Mouse (Mus musculus) hindbrain, embryonic 10.5 days (tissue): Measurements from ENCODE around the gene Cdkn2c. TPM values are rescaled to one million over a fixed set of nuclear protein-coding genes. Genes with fewer than 3 reads are reported as not detected.
A peak's percentile ranks its signal among the peaks of the same experiment; 100 is the strongest.

Experiments used
- DNase-seq: peaks from one replicate; pipeline ENCODE4 v3.0.0-alpha.2; 2017; ENCODE audit warnings: low spot score
- H3K27ac ChIP-seq: fragments of 300-500 bp; sonication (generic); 2 replicates; pipeline ENCODE4 v1.5.1; 2016; ENCODE audit warnings: mild to moderate bottlenecking, moderate library complexity
- H3K27me3 ChIP-seq: fragments of 300-500 bp; sonication (generic); 2 replicates; pipeline ENCODE4 v1.6.1; 2016; ENCODE audit warnings: mild to moderate bottlenecking; ENCODE audit not compliant: poor library complexity, insufficient read depth, severe bottlenecking
- H3K36me3 ChIP-seq: fragments of 300-500 bp; sonication (generic); 2 replicates; pipeline ENCODE4 v1.6.1; 2016; ENCODE audit warnings: mild to moderate bottlenecking, moderate library complexity
- H3K4me1 ChIP-seq: fragments of 300-500 bp; sonication (generic); replicated peaks from 2 replicates; pipeline ENCODE4 v1.6.1; 2016; ENCODE audit warnings: mild to moderate bottlenecking
- H3K4me3 ChIP-seq: fragments of 300-500 bp; sonication (generic); 2 replicates; pipeline ENCODE4 v1.5.1; 2016; ENCODE audit warnings: mild to moderate bottlenecking, moderate library complexity
- H3K9me3 ChIP-seq: fragments of 300-500 bp; sonication (generic); 2 replicates; pipeline ENCODE4 v1.6.1; 2016; ENCODE audit warnings: mild to moderate bottlenecking, moderate library complexity
- WGBS: fragments of 180-500 bp; shearing (Covaris S2); methylation state at CpG from one replicate; pipeline ENCODE4 v1.1.7; 2016; 5-methylcytosine and 5-hydroxymethylcytosine counted together
- polyA plus RNA-seq: library from polyadenylated mRNA; unstranded; fragments of >200 nt; fragmentation: Nextera tagmentation; extraction: Ambion mirVana; gene quantifications from 2 replicates; pipeline ENCODE4 v1.2.1, GENCODE M21; 2016

The Cdkn2c gene
- polyA plus RNA-seq, 1 experiment from 2014 or later, result 4.2 TPM

DNA sequence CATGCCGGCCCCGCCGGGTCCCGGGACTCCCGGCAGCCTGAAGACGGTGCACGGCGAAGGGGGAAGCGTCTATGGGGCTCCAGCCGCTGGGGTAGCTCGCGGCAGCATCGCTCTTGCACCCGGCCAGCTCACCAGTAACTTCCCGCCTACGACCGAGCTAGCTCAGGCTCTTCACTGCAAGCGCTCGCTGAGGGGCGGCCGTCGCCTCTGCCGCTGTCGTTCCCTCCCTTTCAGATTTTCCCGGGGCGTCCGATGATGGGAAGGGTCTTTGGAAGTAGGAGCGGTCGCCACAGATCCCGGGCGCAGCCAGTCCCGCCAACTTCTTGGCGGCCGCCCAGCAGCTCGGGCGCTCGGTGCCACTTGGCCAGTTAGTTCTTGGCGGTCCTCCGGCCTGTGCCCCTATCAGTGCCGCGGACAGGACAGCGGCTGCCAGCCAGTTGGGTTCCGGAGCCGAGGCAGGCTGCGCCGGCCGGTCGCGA lies 968 bp downstream of the Cdkn2c start:
- H3K4me1 ChIP-seq, result peaks cover 26% of the 10 kb centered on the region
- peaks cover 65% of the 10 kb centered on the region for H3K27me3 ChIP-seq
- H3K4me3 ChIP-seq, result peak overlapping the region; percentile 74
- no peaks in the 10 kb centered on the region for H3K9me3 ChIP-seq
- no peaks in the 10 kb centered on the region for H3K36me3 ChIP-seq
- H3K27ac ChIP-seq, result peak overlapping the region; percentile 95
- peak; percentile 77 for DNase-seq
- under 1% methylated on average over 49 of the region's 49 CpGs for WGBS

DNA sequence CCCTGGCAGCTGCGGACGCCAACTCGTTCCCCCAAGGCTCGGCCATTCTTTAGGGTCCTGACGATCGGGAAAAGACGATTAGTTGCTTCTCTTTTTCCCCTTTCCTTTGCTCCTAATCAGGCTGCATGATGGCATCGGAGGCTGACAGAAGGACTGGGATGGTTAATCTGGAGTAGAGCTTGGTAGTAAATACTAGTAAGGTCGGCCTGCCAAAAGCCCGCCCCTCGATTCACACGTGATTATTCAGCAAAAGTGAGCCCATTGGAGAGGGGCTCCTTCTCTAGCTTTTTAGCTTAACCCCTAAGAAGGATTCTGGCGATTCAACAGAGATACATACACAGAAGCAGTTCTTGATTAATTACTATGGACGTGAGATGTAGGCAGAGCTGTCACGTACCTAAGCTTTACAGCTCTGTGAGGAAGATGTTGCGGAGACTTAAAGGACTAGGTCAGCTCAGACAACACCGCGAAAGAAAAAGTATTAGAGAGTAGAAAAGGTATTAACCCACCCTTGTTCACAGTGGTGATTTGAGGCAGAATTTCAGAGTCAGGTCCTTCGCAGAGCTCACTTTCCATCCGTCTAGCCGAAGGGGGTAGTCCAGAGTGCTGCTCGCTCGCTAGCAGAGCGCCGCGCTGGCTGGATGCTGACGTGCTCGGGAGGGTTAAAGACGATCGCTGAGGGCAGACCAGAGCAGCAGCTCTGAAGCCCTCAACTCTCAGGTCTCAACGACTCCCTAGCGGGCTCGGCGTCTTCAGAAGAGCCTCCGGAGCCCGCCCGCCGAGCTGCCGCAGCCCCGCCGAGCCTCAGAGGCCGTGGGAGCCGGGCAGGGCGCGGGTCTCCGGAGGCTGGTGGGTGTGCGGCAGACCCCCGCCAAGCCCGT lies 1.6 kb downstream of the Cdkn2c start:
- WGBS, result under 1% methylated on average over 49 of the region's 49 CpGs
- Histone ChIP-seq H3K27me3 (peaks cover 71% of the 10 kb centered on the region), H3K36me3 (no peaks in the 10 kb centered on the region), H3K9me3 (no peaks in the 10 kb centered on the region), H3K27ac (peak overlapping the region; percentile 95), H3K4me1 (peaks cover 26% of the 10 kb centered on the region), H3K4me3 (peak overlapping the region; percentile 74)
- peak; percentile 71 for DNase-seq

DNA sequence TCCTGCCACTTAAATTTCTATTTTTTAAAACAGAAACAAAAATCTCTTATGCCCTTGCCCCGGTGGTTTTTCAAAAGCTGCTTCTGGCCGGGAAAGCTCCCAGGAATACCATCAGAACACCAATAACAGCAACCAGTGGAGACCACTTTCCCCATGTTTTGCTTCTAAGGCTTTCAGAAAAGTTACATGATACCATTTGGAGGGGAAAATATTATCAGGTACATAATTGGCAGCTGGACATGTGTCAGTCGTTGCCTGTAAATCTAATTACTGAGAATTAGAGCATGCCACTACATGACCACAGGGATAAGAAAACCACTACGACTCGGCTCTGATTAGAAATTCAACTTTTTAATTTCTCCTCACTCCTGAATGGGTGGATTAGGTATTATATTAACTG lies 2.9 kb downstream of the Cdkn2c start:
- Histone ChIP-seq H3K9me3 (no peaks in the 10 kb centered on the region), H3K4me3 (no peak overlapping the region), H3K36me3 (no peaks in the 10 kb centered on the region), H3K27me3 (peaks cover 84% of the 10 kb centered on the region), H3K27ac (no peak overlapping the region), H3K4me1 (peaks cover 26% of the 10 kb centered on the region)
- WGBS, result 10% methylated on average over 5 of the region's 5 CpGs
- DNase-seq, result no peak

DNA sequence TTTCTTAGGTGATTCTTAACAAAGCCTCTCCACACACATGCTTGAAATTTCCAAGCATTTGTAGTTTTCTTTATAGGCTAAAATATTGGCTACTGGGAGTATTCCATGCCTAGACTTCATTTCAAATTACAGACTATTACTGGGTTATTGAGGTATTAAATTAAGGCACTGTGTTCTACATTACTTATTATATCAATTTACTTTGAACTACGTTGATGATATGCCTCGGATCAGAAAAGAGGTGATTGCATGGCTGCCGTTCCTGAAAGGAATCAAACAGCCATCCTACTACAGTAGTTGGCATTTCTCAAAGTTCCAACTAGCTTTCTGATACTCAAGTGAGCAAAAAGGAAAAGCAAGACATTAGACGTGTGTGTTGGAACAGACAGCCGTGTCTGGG lies 4.7 kb downstream of the Cdkn2c start:
- no peaks in the 10 kb centered on the region for H3K36me3 ChIP-seq
- peaks cover 30% of the 10 kb centered on the region for H3K4me1 ChIP-seq
- no peaks in the 10 kb centered on the region for H3K9me3 ChIP-seq
- H3K27ac ChIP-seq, result no peak overlapping the region
- no peak for DNase-seq
- peaks cover 91% of the 10 kb centered on the region for H3K27me3 ChIP-seq
- no peak overlapping the region for H3K4me3 ChIP-seq
- 7% methylated on average over 5 of the region's 5 CpGs for WGBS

DNA sequence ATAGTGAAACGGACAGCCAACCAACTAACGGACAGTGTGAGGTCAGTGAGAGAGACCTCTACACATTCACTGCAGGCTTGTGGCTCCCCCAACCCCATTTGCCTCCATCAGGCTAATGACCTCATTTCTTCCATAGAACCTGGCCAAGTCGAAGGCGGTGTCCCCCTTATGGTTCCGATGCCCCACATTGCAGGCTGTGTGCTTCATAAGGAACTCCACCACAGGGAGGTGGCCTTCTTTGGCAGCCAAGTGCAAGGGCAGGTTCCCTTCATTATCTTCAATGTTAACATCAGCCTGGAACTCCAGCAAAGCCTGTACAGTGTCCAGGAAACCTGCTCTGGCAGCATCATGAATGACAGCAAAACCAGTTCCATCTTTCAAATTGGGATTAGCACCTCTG lies 5.8 kb downstream of the Cdkn2c start:
- Histone ChIP-seq H3K4me3 (no peak overlapping the region), H3K27ac (no peak overlapping the region), H3K4me1 (peaks cover 26% of the 10 kb centered on the region), H3K27me3 (peaks cover 99% of the 10 kb centered on the region), H3K36me3 (no peaks in the 10 kb centered on the region), H3K9me3 (no peaks in the 10 kb centered on the region)
- peak; percentile 38 for DNase-seq
- under 1% methylated on average over 5 of the region's 5 CpGs for WGBS

DNA sequence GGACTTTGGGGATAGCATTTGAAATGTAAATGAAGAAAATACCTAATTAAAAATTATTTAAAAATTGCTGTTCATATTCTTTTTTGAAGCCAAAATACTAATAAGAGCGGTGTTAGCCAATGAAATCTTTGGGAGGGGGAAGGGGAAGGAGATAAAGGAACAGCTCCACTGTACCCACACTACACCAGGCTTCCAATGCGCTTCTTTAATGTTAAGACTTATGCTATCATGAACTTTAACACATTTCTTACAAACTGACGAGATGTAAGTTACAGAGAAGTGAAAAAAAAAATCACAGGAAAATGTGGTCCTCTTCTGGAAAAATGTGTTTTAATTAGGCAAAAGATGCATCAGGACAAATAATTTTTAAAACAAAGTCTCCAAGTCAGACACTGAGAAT lies 6.4 kb downstream of the Cdkn2c start:
- H3K4me1 ChIP-seq, result peaks cover 20% of the 10 kb centered on the region
- H3K36me3 ChIP-seq, result no peaks in the 10 kb centered on the region
- DNase-seq, result no peak
- H3K9me3 ChIP-seq, result no peaks in the 10 kb centered on the region
- WGBS, result 7% methylated on average over 3 of the region's 3 CpGs
- no peak overlapping the region for H3K27ac ChIP-seq
- H3K4me3 ChIP-seq, result no peak overlapping the region
- peaks cover 100% of the 10 kb centered on the region for H3K27me3 ChIP-seq

DNA sequence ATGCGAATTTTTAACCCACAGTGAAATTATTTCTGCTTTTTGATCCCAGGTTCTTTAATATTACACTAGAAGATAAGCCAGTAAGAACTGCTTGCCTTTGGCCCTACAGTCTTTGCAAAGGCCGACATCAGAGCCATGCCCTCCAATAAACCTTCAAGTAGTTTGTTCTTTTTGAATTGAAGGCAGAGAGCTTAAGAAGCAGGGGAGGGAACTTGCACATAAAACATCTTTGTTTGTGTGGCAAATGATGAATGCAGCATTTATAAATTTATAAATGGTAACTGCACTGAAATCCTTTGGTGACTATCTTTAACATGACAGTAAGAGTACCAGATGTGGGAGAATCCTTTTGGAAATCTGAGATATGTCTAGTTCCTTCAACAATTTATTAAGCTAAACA lies 7.4 kb downstream of the Cdkn2c start:
- Histone ChIP-seq H3K4me1 (peaks cover 13% of the 10 kb centered on the region), H3K9me3 (no peaks in the 10 kb centered on the region), H3K27me3 (peaks cover 100% of the 10 kb centered on the region), H3K4me3 (no peak overlapping the region), H3K27ac (no peak overlapping the region), H3K36me3 (no peaks in the 10 kb centered on the region)
- DNase-seq, result no peak
- WGBS, result 11% methylated on average over 2 of the region's 2 CpGs

DNA sequence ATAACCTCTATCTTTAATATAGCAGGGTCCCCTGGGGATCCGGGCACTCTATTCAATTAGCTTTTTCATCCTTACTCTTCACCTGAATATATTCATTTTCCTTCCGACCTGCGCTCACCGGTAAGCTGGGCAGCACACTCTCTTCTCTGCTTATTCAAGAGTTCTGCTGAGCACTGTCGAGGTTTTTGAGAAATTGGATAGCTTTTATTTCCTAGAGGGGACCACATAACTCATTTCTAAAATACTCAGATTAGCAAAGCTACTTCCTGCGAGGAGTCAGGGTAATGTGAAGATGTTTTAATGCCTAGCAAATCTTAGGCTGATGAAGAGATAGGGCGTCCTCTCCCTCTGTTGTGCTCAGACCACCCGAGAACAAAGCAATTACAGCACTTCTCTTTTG lies 8.2 kb downstream of the Cdkn2c start:
- Histone ChIP-seq H3K4me3 (no peak overlapping the region), H3K9me3 (no peaks in the 10 kb centered on the region), H3K27me3 (peaks cover 100% of the 10 kb centered on the region), H3K36me3 (no peaks in the 10 kb centered on the region), H3K27ac (no peak overlapping the region), H3K4me1 (peaks cover 13% of the 10 kb centered on the region)
- peak; percentile 11 for DNase-seq
- WGBS, result 3% methylated on average over 8 of the region's 8 CpGs

DNA sequence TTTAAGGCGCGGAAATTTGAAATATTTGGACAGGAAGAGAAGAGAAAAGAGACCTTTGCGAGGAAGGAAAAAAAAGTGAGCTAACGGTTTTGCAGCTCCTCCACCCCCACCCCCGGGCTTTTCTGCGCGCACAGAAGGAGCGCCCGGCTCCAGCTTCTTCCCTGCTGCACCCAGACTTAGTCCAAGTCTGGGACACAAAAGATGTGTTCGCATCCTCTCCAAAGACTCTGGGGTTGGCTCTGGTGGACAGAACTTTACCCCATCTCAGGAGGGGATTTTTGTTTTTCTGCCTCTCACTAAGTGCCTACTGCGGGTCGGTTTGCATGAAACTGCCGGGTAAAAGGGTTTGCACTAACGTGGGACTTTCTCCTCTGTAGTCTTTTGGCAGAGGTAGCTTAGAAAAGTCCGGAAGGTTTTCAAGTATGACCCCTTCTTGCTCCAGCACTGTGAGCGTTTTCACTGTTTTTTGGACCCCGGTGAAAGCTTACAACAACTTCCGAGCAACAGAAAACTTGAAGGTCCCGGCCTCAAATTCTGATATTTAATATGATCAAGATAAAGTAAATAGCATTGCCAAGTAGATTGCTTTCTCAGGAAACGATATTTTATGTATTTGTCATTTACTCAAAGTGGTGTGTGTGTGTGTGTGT lies 9.0 kb downstream of the Cdkn2c start:
- 1% methylated on average over 20 of the region's 20 CpGs for WGBS
- peaks cover 13% of the 10 kb centered on the region for H3K4me1 ChIP-seq
- H3K27me3 ChIP-seq, result peaks cover 100% of the 10 kb centered on the region
- peak overlapping the region; percentile 42; the same call in 1 of the 2 replicates for H3K4me3 ChIP-seq
- no peak overlapping the region for H3K27ac ChIP-seq
- DNase-seq, result peak; percentile 47
- H3K9me3 ChIP-seq, result no peaks in the 10 kb centered on the region
- no peaks in the 10 kb centered on the region for H3K36me3 ChIP-seq

DNA sequence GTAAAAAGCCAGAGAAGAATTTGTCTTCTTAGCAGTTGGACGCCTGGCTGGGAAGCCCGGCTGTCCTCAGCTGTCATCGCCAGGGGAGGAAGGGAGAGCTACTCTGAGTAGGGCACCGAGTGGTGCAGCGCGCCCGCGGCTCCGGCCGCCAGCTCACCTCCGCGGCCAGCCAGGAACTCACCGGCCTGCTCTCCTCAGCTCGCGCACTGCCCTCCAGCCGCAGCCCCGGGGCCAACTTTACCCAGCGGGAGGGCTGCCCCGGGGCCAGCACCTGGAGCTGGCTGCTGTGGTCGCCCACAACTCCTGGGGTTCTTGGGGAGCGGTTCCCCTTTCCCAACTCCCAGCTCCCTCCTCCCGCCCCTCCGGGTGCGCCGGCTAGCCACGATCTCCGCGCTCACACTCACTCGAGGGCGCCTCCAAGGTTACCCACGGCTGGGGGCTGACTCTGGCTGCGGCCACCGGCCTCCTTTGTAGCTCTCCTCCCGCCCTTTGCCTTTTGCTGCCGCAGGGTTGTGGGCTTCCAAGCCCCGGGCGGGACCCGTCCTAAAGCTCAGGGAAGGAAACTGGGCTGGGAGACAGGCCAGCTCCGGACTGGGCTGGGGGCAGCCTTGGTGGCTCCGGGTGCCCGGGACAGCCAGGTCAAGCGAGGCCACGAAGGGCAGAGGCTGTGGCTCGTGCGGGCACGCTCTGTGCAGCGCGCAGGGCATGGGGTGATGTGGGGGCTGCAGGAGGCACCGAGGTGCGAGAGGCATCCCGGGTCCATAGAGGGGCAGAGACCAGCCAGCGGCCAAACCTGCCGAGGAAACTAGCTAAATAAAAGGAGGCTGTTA lies 9.8 kb downstream of the Cdkn2c start:
- peaks cover 13% of the 10 kb centered on the region for H3K4me1 ChIP-seq
- H3K4me3 ChIP-seq, result peak overlapping the region; percentile 42
- H3K36me3 ChIP-seq, result no peaks in the 10 kb centered on the region
- WGBS, result under 1% methylated on average over 53 of the region's 53 CpGs
- H3K9me3 ChIP-seq, result no peaks in the 10 kb centered on the region
- H3K27ac ChIP-seq, result no peak overlapping the region
- peaks cover 98% of the 10 kb centered on the region for H3K27me3 ChIP-seq
- DNase-seq, result peak; percentile 73

DNA sequence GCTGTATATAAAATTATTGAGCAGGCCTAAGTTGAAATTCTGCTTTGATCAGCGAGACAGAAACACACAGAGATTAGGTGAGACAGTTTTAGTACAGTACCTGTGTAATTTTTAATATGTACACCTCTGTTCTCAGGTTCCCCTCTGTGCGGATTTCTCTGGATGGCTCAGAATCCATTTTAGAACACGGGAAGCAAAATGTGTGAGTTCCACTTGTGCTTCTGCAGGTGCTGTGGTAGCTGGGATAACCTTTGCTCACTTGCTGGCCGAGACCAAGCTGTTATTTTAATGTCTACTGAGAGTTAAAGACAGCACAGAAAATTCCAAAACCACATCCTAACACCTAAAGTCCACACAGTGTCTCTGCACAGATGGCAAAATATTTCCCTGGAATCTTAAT lies 10.7 kb downstream of the Cdkn2c start:
- Histone ChIP-seq H3K4me1 (peaks cover 13% of the 10 kb centered on the region), H3K27ac (no peak overlapping the region), H3K9me3 (no peaks in the 10 kb centered on the region), H3K27me3 (peaks cover 98% of the 10 kb centered on the region), H3K36me3 (no peaks in the 10 kb centered on the region), H3K4me3 (no peak overlapping the region)
- DNase-seq, result peak; percentile 13
- 7% methylated on average over 4 of the region's 4 CpGs for WGBS

DNA sequence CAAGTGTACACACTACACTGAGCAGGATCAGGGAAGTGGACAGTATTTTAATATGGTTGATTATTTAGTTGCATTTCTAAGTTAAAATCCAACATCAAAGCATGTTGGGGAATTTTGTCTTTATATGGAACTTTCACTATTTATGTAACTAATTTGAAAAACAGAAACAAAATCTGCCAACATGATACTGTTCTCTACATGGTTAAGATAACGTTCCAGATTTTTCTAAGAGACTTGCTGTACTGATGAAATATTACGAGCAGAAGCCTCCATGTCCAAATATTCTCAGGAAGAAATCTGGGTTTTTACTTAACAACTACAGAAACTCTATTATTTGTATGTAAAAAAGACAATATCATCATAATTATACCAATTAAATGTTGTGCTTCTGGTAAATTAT lies 11.3 kb downstream of the Cdkn2c start:
- H3K27ac ChIP-seq, result no peak overlapping the region
- DNase-seq, result no peak
- H3K27me3 ChIP-seq, result peaks cover 93% of the 10 kb centered on the region
- H3K9me3 ChIP-seq, result no peaks in the 10 kb centered on the region
- H3K4me3 ChIP-seq, result no peak overlapping the region
- 39% methylated on average over 2 of the region's 2 CpGs for WGBS
- H3K4me1 ChIP-seq, result peaks cover 13% of the 10 kb centered on the region
- H3K36me3 ChIP-seq, result no peaks in the 10 kb centered on the region
